Mouse (Mus musculus) midbrain, embryonic 11.5 days (tissue): Measurements from ENCODE around the gene Ccdc47. TPM values are rescaled to one million over a fixed set of nuclear protein-coding genes. Genes with fewer than 3 reads are reported as not detected.

Experiments used
- ATAC-seq: fragments of 200-750 bp; cut with Nextera tagmentation; 2 replicates; pipeline ENCODE4 v1.8.0; 2017; ENCODE audit warnings: moderate TSS enrichment, moderate library complexity; ENCODE audit not compliant: low FRiP score
- DNase-seq: peaks from one replicate; pipeline ENCODE4 v3.0.0; 2015; ENCODE audit warnings: low spot score; ENCODE audit errors: missing footprints
- H3K27ac ChIP-seq: fragments of 300-500 bp; sonication (generic); 2 replicates; pipeline ENCODE4 v1.5.1; 2014; ENCODE audit warnings: low read depth, low read length
- H3K27me3 ChIP-seq: fragments of 300-500 bp; sonication (generic); 2 replicates; pipeline ENCODE4 v1.6.1; 2014; ENCODE audit warnings: mild to moderate bottlenecking, low read length, moderate library complexity, mixed read lengths; ENCODE audit not compliant: control insufficient read depth, insufficient read depth
- H3K36me3 ChIP-seq: fragments of 300-500 bp; sonication (generic); 2 replicates; pipeline ENCODE4 v1.6.1; 2014; ENCODE audit warnings: mild to moderate bottlenecking, low read length, moderate library complexity, mixed read lengths; ENCODE audit not compliant: control insufficient read depth, insufficient read depth
- H3K4me1 ChIP-seq: fragments of 300-500 bp; sonication (generic); 2 replicates; pipeline ENCODE4 v1.6.1; 2014; ENCODE audit warnings: low read length; ENCODE audit not compliant: control insufficient read depth, insufficient read depth
- H3K4me2 ChIP-seq: fragments of 300-500 bp; sonication (generic); 2 replicates; pipeline ENCODE4 v1.6.1; 2014; ENCODE audit warnings: mild to moderate bottlenecking, moderate library complexity
- H3K4me3 ChIP-seq: fragments of 300-500 bp; sonication (generic); 2 replicates; pipeline ENCODE4 v1.5.1; 2014; ENCODE audit warnings: low read depth, low read length
- H3K9ac ChIP-seq: fragments of 300-500 bp; sonication (generic); 2 replicates; pipeline ENCODE4 v1.6.1; 2014; ENCODE audit warnings: low read length
- H3K9me3 ChIP-seq: fragments of 300-500 bp; sonication (generic); 2 replicates; pipeline ENCODE4 v1.6.1; 2016; ENCODE audit warnings: low read length; ENCODE audit not compliant: control insufficient read depth
- WGBS: fragments of 180-500 bp; shearing (Covaris S2); extraction: QIAGEN DNeasy Blood & Tissue Kit; methylation state at CpG from one replicate; pipeline ENCODE4 v1.1.7; 2014; 5-methylcytosine and 5-hydroxymethylcytosine counted together
- polyA plus RNA-seq: library from polyadenylated mRNA; unstranded; fragments of >200 nt; fragmentation: Nextera tagmentation; extraction: Ambion mirVana; gene quantifications from 2 replicates; pipeline ENCODE4 v1.2.1, GENCODE M21; 2014

Gene Ccdc47
- polyA plus RNA-seq, 1 experiment from 2014 or later, result 74.1 TPM

DNA sequence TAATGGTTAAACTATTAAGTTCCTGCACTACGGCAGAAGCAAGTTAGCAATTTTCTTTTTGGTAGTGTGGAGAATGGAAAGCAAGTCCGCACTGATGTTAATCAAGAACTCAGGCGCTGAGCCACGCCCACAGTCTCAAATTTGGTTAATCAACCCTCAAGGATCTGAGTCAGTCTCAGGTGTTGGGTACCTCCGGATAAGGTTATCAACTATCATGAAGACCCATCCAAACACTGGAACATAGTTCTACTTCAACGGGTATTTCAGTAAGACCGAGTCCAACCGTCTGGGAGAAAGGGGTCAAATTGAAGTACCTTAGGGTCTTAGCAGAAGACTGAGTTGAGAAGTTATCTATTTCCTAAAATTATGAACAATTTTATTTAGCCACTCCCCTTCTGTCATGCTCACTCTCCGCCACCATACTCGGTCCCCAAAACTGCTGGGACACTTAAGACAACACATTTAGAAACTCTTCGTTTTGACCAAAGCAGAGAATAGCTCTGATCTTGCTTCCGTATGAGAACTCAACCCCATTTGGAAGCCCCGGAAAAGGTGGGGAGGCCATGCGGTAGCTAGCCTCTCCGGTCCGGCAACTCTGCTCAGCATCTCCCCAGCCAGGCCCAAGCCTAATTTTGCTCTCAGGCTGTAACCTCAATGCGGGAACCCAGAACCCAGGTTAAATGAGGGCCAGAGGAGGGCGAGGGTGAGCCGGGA lies 23.3 kb downstream of the Ccdc47 start:
- WGBS, result 14% methylated on average over 19 of the region's 19 CpGs
- no peak; the same call in 1 of the 2 replicates for ATAC-seq

GRCm38 (mm10) chr11:106192241-106192640 lies 23.9 kb downstream of the Ccdc47 start:
- H3K4me2 ChIP-seq, result peak overlapping the region; percentile 73
- no peak overlapping the region for H3K27ac ChIP-seq
- H3K36me3 ChIP-seq, result no peaks in the 10 kb centered on the region
- no peaks in the 10 kb centered on the region for H3K27me3 ChIP-seq
- H3K4me1 ChIP-seq, result peaks cover 4% of the 10 kb centered on the region; the same call in 1 of the 2 replicates
- DNase-seq (no peak), ATAC-seq (no peak)
- 0 out of 2 replicates have a peak overlapping the region, but pooled peaks have one; percentile 69 for H3K4me3 ChIP-seq
- H3K9me3 ChIP-seq, result no peaks in the 10 kb centered on the region
- H3K9ac ChIP-seq, result no peak overlapping the region
- 89% methylated on average over 5 of the region's 5 CpGs for WGBS

More for the DNA sequence above, 23.3 kb downstream of the Ccdc47 start:
- Histone ChIP-seq H3K4me2 (peak overlapping the region; percentile 73), H3K36me3 (no peaks in the 10 kb centered on the region), H3K4me1 (peaks cover 4% of the 10 kb centered on the region; the same call in 1 of the 2 replicates), H3K27ac (peak overlapping the region; percentile 60), H3K4me3 (peak overlapping the region; percentile 69), H3K9me3 (no peaks in the 10 kb centered on the region), H3K27me3 (no peaks in the 10 kb centered on the region), H3K9ac (peak overlapping the region; percentile 84)
- DNase-seq, result no peak

GRCm38 (mm10) chr11:106191716-106192115 lies 24.4 kb downstream of the Ccdc47 start:
- no peak for DNase-seq
- no peak for ATAC-seq

GRCm38 (mm10) chr11:106187326-106187725 lies 28.8 kb downstream of the Ccdc47 start:
- DNase-seq, result no peak
- 93% methylated on average over 4 of the region's 4 CpGs for WGBS
- no peak overlapping the region for H3K9ac ChIP-seq
- H3K9me3 ChIP-seq, result no peaks in the 10 kb centered on the region
- H3K27ac ChIP-seq, result no peak overlapping the region
- H3K36me3 ChIP-seq, result no peaks in the 10 kb centered on the region
- no peaks in the 10 kb centered on the region; the same call in 1 of the 2 replicates for H3K4me1 ChIP-seq
- no peaks in the 10 kb centered on the region for H3K27me3 ChIP-seq
- no peak overlapping the region for H3K4me3 ChIP-seq
- no peak overlapping the region for H3K4me2 ChIP-seq
- no peak for ATAC-seq

More at GRCm38 (mm10) chr11:106191716-106192115, 24.4 kb downstream of the Ccdc47 start:
- no peak overlapping the region for H3K4me2 ChIP-seq
- no peak overlapping the region for H3K4me3 ChIP-seq
- no peaks in the 10 kb centered on the region for H3K27me3 ChIP-seq
- H3K9ac ChIP-seq, result no peak overlapping the region
- peaks cover 4% of the 10 kb centered on the region; the same call in 1 of the 2 replicates for H3K4me1 ChIP-seq
- 92% methylated on average over 3 of the region's 3 CpGs for WGBS
- H3K36me3 ChIP-seq, result no peaks in the 10 kb centered on the region
- no peak overlapping the region for H3K27ac ChIP-seq
- no peaks in the 10 kb centered on the region for H3K9me3 ChIP-seq

DNA sequence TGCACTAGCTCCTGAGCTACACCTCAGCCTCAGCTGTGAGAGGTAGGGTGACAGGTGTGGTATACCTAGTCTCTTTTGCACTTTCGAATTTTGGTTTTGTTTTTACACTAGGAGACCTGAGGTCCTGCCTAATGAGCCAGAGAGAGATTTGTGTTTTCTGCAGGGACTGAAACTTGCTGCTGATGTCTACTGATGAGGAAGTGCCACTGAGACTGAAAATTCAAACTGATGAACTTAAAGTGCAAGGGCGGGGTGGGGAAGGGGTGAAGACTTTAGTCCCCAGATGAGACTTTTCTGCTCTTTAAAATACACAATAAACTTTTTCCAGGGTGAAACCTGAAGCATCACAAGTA lies 35.7 kb downstream of the Ccdc47 start:
- H3K9ac ChIP-seq, result no peak overlapping the region
- no peak for ATAC-seq
- WGBS, result 84% methylated on average over 2 of the region's 2 CpGs
- H3K4me3 ChIP-seq, result no peak overlapping the region
- H3K4me2 ChIP-seq, result no peak overlapping the region
- H3K4me1 ChIP-seq, result no peaks in the 10 kb centered on the region
- H3K27ac ChIP-seq, result no peak overlapping the region
- no peak for DNase-seq
- no peaks in the 10 kb centered on the region for H3K9me3 ChIP-seq
- H3K27me3 ChIP-seq, result no peaks in the 10 kb centered on the region
- H3K36me3 ChIP-seq, result no peaks in the 10 kb centered on the region

GRCm38 (mm10) chr11:106179711-106180448 lies 36.3 kb downstream of the Ccdc47 start:
- H3K4me2 ChIP-seq, result no peak overlapping the region
- no peak overlapping the region for H3K27ac ChIP-seq
- H3K4me3 ChIP-seq, result no peak overlapping the region
- H3K36me3 ChIP-seq, result no peaks in the 10 kb centered on the region
- DNase-seq (peak; percentile 41), ATAC-seq (no peak)
- H3K9ac ChIP-seq, result no peak overlapping the region
- 78% methylated on average over 7 of the region's 7 CpGs for WGBS
- H3K4me1 ChIP-seq, result no peaks in the 10 kb centered on the region
- H3K9me3 ChIP-seq, result no peaks in the 10 kb centered on the region
- H3K27me3 ChIP-seq, result no peaks in the 10 kb centered on the region

GRCm38 (mm10) chr11:106178036-106178782 lies 37.9 kb downstream of the Ccdc47 start:
- H3K9me3 ChIP-seq, result no peaks in the 10 kb centered on the region
- H3K27me3 ChIP-seq, result no peaks in the 10 kb centered on the region
- WGBS, result 86% methylated on average over 5 of the region's 5 CpGs
- H3K9ac ChIP-seq, result no peak overlapping the region
- no peak overlapping the region for H3K4me3 ChIP-seq
- DNase-seq (peak; percentile 70), ATAC-seq (no peak)
- H3K4me2 ChIP-seq, result no peak overlapping the region
- 0 out of 2 replicates have a peak, but pooled peaks cover under 1% of the 10 kb centered on the region for H3K36me3 ChIP-seq
- H3K4me1 ChIP-seq, result no peaks in the 10 kb centered on the region
- no peak overlapping the region for H3K27ac ChIP-seq

GRCm38 (mm10) chr11:106176372-106176771 lies 39.8 kb downstream of the Ccdc47 start:
- Histone ChIP-seq H3K9me3 (no peaks in the 10 kb centered on the region), H3K9ac (no peak overlapping the region), H3K4me2 (no peak overlapping the region), H3K36me3 (0 out of 2 replicates have a peak, but pooled peaks cover 3% of the 10 kb centered on the region), H3K4me1 (no peaks in the 10 kb centered on the region), H3K27ac (no peak overlapping the region), H3K4me3 (no peak overlapping the region), H3K27me3 (no peaks in the 10 kb centered on the region)
- DNase-seq (peak; percentile 26), ATAC-seq (no peak)
- 91% methylated on average over 5 of the region's 5 CpGs for WGBS
